Mouse (Mus musculus) CH12.LX (cell line): Measurements from ENCODE around the gene Mlh1. TPM values are rescaled to one million over a fixed set of nuclear protein-coding genes. Genes with fewer than 3 reads are reported as not detected.

Experiments
- DNase-seq: peaks from one replicate; pipeline ENCODE4 v3.0.0-alpha.2; 2013; ENCODE audit errors: extremely low read depth
- H3K27ac ChIP-seq: 2 replicates; pipeline ENCODE4 v1.5.1; 2012; ENCODE audit warnings: low read depth, mild to moderate bottlenecking, control low read depth, moderate library complexity; ENCODE audit not compliant: insufficient read depth
- H3K27me3 ChIP-seq: replicated peaks from 2 replicates; pipeline ENCODE3; 2012; ENCODE audit warnings: inconsistent platforms
- H3K36me3 ChIP-seq, 2 experiments: replicated peaks in 1 of 2; 2 replicates each; pipeline versions ENCODE3 to v1.6.1; 2012; ENCODE audit warnings: inconsistent platforms in 1 of 2, low read length in 1 of 2, mild to moderate bottlenecking in 1 of 2, mixed read lengths in 1 of 2, moderate library complexity in 1 of 2; ENCODE audit not compliant: control insufficient read depth in 1 of 2, insufficient read depth in 1 of 2
- H3K4me1 ChIP-seq, 2 experiments: 2 replicates each; pipeline ENCODE4 v1.6.1; 2012; ENCODE audit warnings: inconsistent platforms in 1 of 2, moderate library complexity in 1 of 2; ENCODE audit not compliant: insufficient read depth in 2 of 2, control insufficient read depth in 1 of 2
- H3K4me2 ChIP-seq: 2 replicates; pipeline ENCODE4 v1.6.1; 2012; ENCODE audit warnings: low read depth, mild to moderate bottlenecking, control low read depth; ENCODE audit not compliant: poor library complexity, insufficient read depth, severe bottlenecking
- H3K4me3 ChIP-seq, 3 experiments: fragments of 150-350 bp in 1 of 3; sonication (generic) in 1 of 3; replicated peaks in 1 of 3; 2 replicates each; pipeline versions ENCODE3 to v1.5.1; 2011 to 2012; ENCODE audit warnings: low read depth in 2 of 3, low read length in 2 of 3, mild to moderate bottlenecking in 2 of 3, moderate library complexity in 2 of 3, control low read depth in 1 of 3, improper control_type of control experiment in 1 of 3, inconsistent platforms in 1 of 3, mixed read lengths in 1 of 3; ENCODE audit not compliant: poor library complexity in 1 of 3
- H3K79me2 ChIP-seq: replicated peaks from 2 replicates; pipeline ENCODE4 v1.6.1; 2012; ENCODE audit warnings: mild to moderate bottlenecking, moderate library complexity; ENCODE audit not compliant: control insufficient read depth, poor library complexity, insufficient read depth, severe bottlenecking; ENCODE audit errors: extremely low read depth
- H3K9ac ChIP-seq: 2 replicates; pipeline ENCODE4 v1.6.1; 2012; ENCODE audit warnings: low read depth, mild to moderate bottlenecking, control low read depth, moderate library complexity; ENCODE audit not compliant: insufficient read depth
- H3K9me3 ChIP-seq: replicated peaks from 2 replicates; pipeline ENCODE3; 2012; ENCODE audit warnings: low read length, inconsistent platforms, mixed read lengths
- BHLHE40 ChIP-seq: IDR thresholded peaks from 2 replicates; pipeline ENCODE4 v1.6.1; 2011; ENCODE audit warnings: mild to moderate bottlenecking, low read depth, low read length, improper control_type of control experiment
- CHD2 ChIP-seq: IDR thresholded peaks from 2 replicates; pipeline ENCODE4 v1.6.1; 2011; ENCODE audit warnings: low read length, improper control_type of control experiment
- CTCF ChIP-seq, 2 experiments: IDR thresholded peaks in 1 of 2; conservative IDR thresholded peaks in 1 of 2; 2 replicates each; pipeline ENCODE4 v1.5.1; 2011 to 2012; ENCODE audit warnings: low read depth in 2 of 2, low read length in 2 of 2, improper control_type of control experiment in 1 of 2, inconsistent platforms in 1 of 2, mild to moderate bottlenecking in 1 of 2, moderate library complexity in 1 of 2
- E2F4 ChIP-seq: IDR thresholded peaks from 2 replicates; pipeline ENCODE4 v1.6.1; 2011; ENCODE audit warnings: low read depth, low read length, improper control_type of control experiment; ENCODE audit not compliant: insufficient replicate concordance
- ETS1 ChIP-seq: conservative IDR thresholded peaks from 2 replicates; pipeline ENCODE4 v1.6.1; 2012; ENCODE audit warnings: low read depth, mild to moderate bottlenecking, inconsistent platforms, low read length, improper control_type of control experiment, moderate library complexity
- GABPA ChIP-seq: IDR thresholded peaks from 2 replicates; pipeline ENCODE4 v1.6.1; 2012; ENCODE audit warnings: low read depth, low read length, improper control_type of control experiment, inconsistent platforms; ENCODE audit not compliant: insufficient replicate concordance
- MAFK ChIP-seq: IDR thresholded peaks from 2 replicates; pipeline ENCODE4 v1.6.1; 2011; ENCODE audit warnings: low read length, improper control_type of control experiment; ENCODE audit not compliant: insufficient replicate concordance
- MAX ChIP-seq: IDR thresholded peaks from 2 replicates; pipeline ENCODE4 v1.6.1; 2011; ENCODE audit warnings: low read length, improper control_type of control experiment
- MAZ ChIP-seq: IDR thresholded peaks from 2 replicates; pipeline ENCODE4 v1.6.1; 2012; ENCODE audit warnings: low read depth, mild to moderate bottlenecking, inconsistent platforms, low read length, improper control_type of control experiment, moderate library complexity
- MXI1 ChIP-seq: IDR thresholded peaks from 2 replicates; pipeline ENCODE4 v1.6.1; 2011; ENCODE audit warnings: mild to moderate bottlenecking, low read depth, low read length, improper control_type of control experiment
- MYC ChIP-seq: IDR thresholded peaks from 2 replicates; pipeline ENCODE4 v1.6.1; 2011; ENCODE audit warnings: low read depth, mild to moderate bottlenecking, improper control_type of control experiment, low read length
- NELFE ChIP-seq: IDR thresholded peaks from 2 replicates; pipeline ENCODE4 v1.6.1; 2011; ENCODE audit warnings: low read depth, low read length, improper control_type of control experiment
- NRF1 ChIP-seq: IDR thresholded peaks from 2 replicates; pipeline ENCODE4 v1.6.1; 2014; ENCODE audit warnings: low read depth, mild to moderate bottlenecking, inconsistent platforms, low read length, improper control_type of control experiment, moderate library complexity
- POLR2A ChIP-seq: IDR thresholded peaks from 2 replicates; pipeline ENCODE4 v1.6.1; 2011; ENCODE audit warnings: low read depth, mild to moderate bottlenecking, improper control_type of control experiment, low read length
- RAD21 ChIP-seq: IDR thresholded peaks from 2 replicates; pipeline ENCODE4 v1.6.1; 2011; ENCODE audit warnings: low read depth, mild to moderate bottlenecking, low read length, improper control_type of control experiment, moderate library complexity
- SIN3A ChIP-seq: IDR thresholded peaks from 2 replicates; pipeline ENCODE4 v1.6.1; 2012; ENCODE audit warnings: low read length, improper control_type of control experiment, inconsistent platforms
- SMC3 ChIP-seq: IDR thresholded peaks from 2 replicates; pipeline ENCODE4 v1.6.1; 2011; ENCODE audit warnings: low read depth, low read length, improper control_type of control experiment
- TBP ChIP-seq: conservative IDR thresholded peaks from 2 replicates; pipeline ENCODE4 v1.6.1; 2011; ENCODE audit warnings: low read depth, low read length, improper control_type of control experiment
- UBTF ChIP-seq: IDR thresholded peaks from 2 replicates; pipeline ENCODE4 v1.6.1; 2012; ENCODE audit warnings: low read depth, mild to moderate bottlenecking, inconsistent platforms, low read length, improper control_type of control experiment, moderate library complexity
- USF2 ChIP-seq: conservative IDR thresholded peaks from 2 replicates; pipeline ENCODE4 v1.6.1; 2011; ENCODE audit warnings: low read depth, low read length, improper control_type of control experiment
- ZC3H11A ChIP-seq: IDR thresholded peaks from 2 replicates; pipeline ENCODE4 v1.6.1; 2012; ENCODE audit warnings: low read depth, mild to moderate bottlenecking, inconsistent platforms, low read length, improper control_type of control experiment
- ZMIZ1 ChIP-seq: IDR thresholded peaks from 2 replicates; pipeline ENCODE4 v1.6.1; 2012; ENCODE audit warnings: low read depth, mild to moderate bottlenecking, inconsistent platforms, low read length, improper control_type of control experiment
- dilution Hi-C: fragments of 300-500 bp; cut with MboI; formaldehyde crosslinking; loops from 2 replicates; pipeline ENCODE4 v1.14.3; 2020; ENCODE audit warnings: low sequenced_read_pairs; ENCODE audit not compliant: extremely low pct_unique_long_range_greater_than_20kb, extremely low pct_ligation_motif_present
- in situ Hi-C: fragments of 300-500 bp; cut with MboI; formaldehyde crosslinking; loops from 3 replicates; pipeline ENCODE4 v1.14.3; 2019; ENCODE audit warnings: low sequenced_read_pairs, low pct_ligation_motif_present, low pct_unique_long_range_greater_than_20kb, mixed read lengths
- polyA plus RNA-seq: library from polyadenylated mRNA; unstranded; fragments of >175 nt; gene quantifications from 2 replicates; pipeline ENCODE4 v1.2.1, GENCODE M21; 2012; ENCODE audit warnings: low read depth; ENCODE audit not compliant: insufficient read length
- total RNA-seq, 2 experiments: library from RNA; depleted of rRNA; stranded (reverse); fragments of 300-350 nt in 1 of 2; fragments of >200 nt in 1 of 2; gene quantifications; 2 replicates each; pipeline ENCODE4 v1.2.3; 2012 to 2014

Gene Mlh1
- total and polyA plus RNA-seq, 3 experiments = 25.7 to 57.9 (median 50.2) TPM

DNA sequence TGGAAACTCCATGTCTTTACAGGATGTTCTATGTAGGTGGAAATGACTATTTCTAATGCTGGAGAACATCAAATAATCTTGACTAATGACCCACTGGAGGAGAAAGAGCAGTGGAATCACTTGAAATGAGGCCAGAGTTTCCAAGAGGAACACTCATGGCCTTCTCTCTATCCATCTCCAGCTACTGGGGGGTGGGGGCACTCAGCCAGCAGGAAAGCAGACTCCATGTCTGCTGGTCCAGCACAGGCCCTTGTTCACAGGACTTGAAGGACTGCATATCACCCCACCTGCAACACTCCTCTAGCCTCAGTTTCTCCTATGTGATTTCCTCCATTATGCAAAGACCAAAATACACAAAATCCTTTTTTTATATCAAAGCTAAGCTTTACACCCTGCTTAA lies 33.9 kb downstream of the Mlh1 start:
- in situ Hi-C loops = no loop called here
- H3K36me3 ChIP-seq = peaks cover 71 to 93% of the 10 kb centered on the region in 2 experiments

DNA sequence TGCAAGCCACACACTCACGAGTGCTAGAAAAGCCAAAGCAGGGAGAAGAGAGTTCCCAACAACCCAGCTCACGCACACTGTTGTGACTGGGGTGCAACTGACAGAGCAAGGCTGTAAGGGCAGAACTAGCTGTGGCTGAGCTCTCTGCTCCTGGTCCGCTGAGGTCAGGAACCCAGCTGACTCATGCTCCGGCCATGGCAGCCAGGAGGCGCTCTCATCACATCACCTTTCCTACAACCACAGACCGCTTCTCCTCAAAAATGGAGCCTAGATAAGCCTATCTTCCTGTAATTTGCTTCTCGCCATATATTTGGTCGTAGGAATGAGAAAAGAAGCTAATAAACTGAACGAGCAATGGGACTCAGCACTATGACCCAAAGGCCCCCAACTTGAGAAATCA lies 36.9 kb downstream of the Mlh1 start:
- dilution Hi-C loops (no loop called here), in situ Hi-C loops (no loop called here)
- H3K36me3 ChIP-seq = peaks cover 62 to 95% of the 10 kb centered on the region in 2 experiments
- DNase-seq = no peak
- TF ChIP-seq NELFE = no peak
- TF ChIP-seq MYC = no peak
- TF ChIP-seq E2F4 = no peak
- TF ChIP-seq MAZ = no peak
- no peak for TF ChIP-seq POLR2A
- TF ChIP-seq BHLHE40 = no peak
- TF ChIP-seq MAFK = no peak
- no peak for TF ChIP-seq USF2
- TF ChIP-seq CHD2 = no peak
- no peak for TF ChIP-seq MXI1
- no peak for TF ChIP-seq ZMIZ1
- no peak for TF ChIP-seq GABPA
- no peak overlapping the region for H3K4me2 ChIP-seq
- no peaks in the 10 kb centered on the region for H3K79me2 ChIP-seq
- H3K4me1 ChIP-seq = no peaks in the 10 kb centered on the region
- no peaks in the 10 kb centered on the region for H3K9me3 ChIP-seq
- no peak overlapping the region for H3K4me3 ChIP-seq
- H3K27me3 ChIP-seq = no peaks in the 10 kb centered on the region
- no peak overlapping the region for H3K9ac ChIP-seq
- H3K27ac ChIP-seq = no peak overlapping the region

More for the DNA sequence above, 33.9 kb downstream of the Mlh1 start:
- H3K27ac ChIP-seq = no peak overlapping the region
- H3K4me3 ChIP-seq = no peak overlapping the region
- TF ChIP-seq SMC3 (no peak), GABPA (no peak), ETS1 (no peak), UBTF (no peak), ZMIZ1 (no peak), MAX (no peak), NRF1 (no peak), CTCF (conservative IDR thresholded peaks at IDR 0.05 in 1 of 2, IDR thresholded peaks at IDR 0.05 in 1 of 2; ENCODE audit: low read depth in 2 of 2, low read length in 2 of 2) (no peak), RAD21 (no peak), CHD2 (no peak), POLR2A (no peak), SIN3A (no peak), MAZ (no peak), TBP (no peak), ZC3H11A (no peak)
- TF ChIP-seq, all 38 proteins: peak for 0
- dilution Hi-C loops = no loop called here
- no peak for DNase-seq
- H3K4me1 ChIP-seq = peaks cover 0 to 2% of the 10 kb centered on the region in 2 experiments; a peak in 1 of 4 replicates
- H3K9me3 ChIP-seq = no peaks in the 10 kb centered on the region
- no peaks in the 10 kb centered on the region for H3K79me2 ChIP-seq
- H3K4me2 ChIP-seq = no peak overlapping the region
- H3K9ac ChIP-seq = no peak overlapping the region
- no peaks in the 10 kb centered on the region for H3K27me3 ChIP-seq
